Mouse (Mus musculus) lung, postnatal 0 days (tissue): ENCODE measurements around the gene Chd9. TPM values are rescaled to one million over a fixed set of nuclear protein-coding genes. Genes with fewer than 3 reads are reported as not detected.

ENCODE experiments used
- ATAC-seq: fragments of 200-750 bp; cut with Nextera tagmentation; 2 replicates; pipeline ENCODE4 v1.8.0; 2017; ENCODE audit warnings: moderate library complexity
- DNase-seq: peaks from one replicate; pipeline ENCODE4 v3.0.0-alpha.2; 2016; ENCODE audit warnings: low spot score
- H3K27ac ChIP-seq: fragments of 300-500 bp; sonication (generic); 2 replicates; pipeline ENCODE4 v1.5.1; 2014; ENCODE audit warnings: antibody characterized with exemption, mild to moderate bottlenecking, low read length, mixed read lengths
- H3K27me3 ChIP-seq: fragments of 300-500 bp; sonication (generic); replicated peaks from 2 replicates; pipeline ENCODE4 v1.6.1; 2014; ENCODE audit warnings: low read length, mixed read lengths; ENCODE audit not compliant: insufficient read depth
- H3K36me3 ChIP-seq: fragments of 300-500 bp; sonication (generic); 2 replicates; pipeline ENCODE4 v1.6.1; 2014; ENCODE audit warnings: low read length, mixed read lengths; ENCODE audit not compliant: insufficient read depth
- H3K4me1 ChIP-seq: fragments of 300-500 bp; sonication (generic); 2 replicates; pipeline ENCODE4 v1.6.1; 2014; ENCODE audit warnings: antibody characterized with exemption, low read depth, low read length, mixed read lengths; ENCODE audit not compliant: insufficient read depth
- H3K4me2 ChIP-seq: fragments of 300-500 bp; sonication (generic); replicated peaks from 2 replicates; pipeline ENCODE4 v1.6.1; 2014; ENCODE audit warnings: low read depth, mild to moderate bottlenecking, low read length, moderate library complexity, mixed read lengths
- H3K4me3 ChIP-seq: fragments of 300-500 bp; sonication (generic); 2 replicates; pipeline ENCODE4 v1.5.1; 2014; ENCODE audit warnings: low read depth, low read length
- H3K9ac ChIP-seq: fragments of 300-500 bp; sonication (generic); replicated peaks from 2 replicates; pipeline ENCODE4 v1.6.1; 2014; ENCODE audit warnings: low read depth, mild to moderate bottlenecking
- H3K9me3 ChIP-seq: fragments of 300-500 bp; sonication (generic); 2 replicates; pipeline ENCODE4 v1.6.1; 2016; ENCODE audit warnings: low read length, mixed read lengths
- CTCF ChIP-seq: IDR thresholded peaks from 2 replicates; pipeline ENCODE4 v1.5.1; 2016; ENCODE audit warnings: antibody characterized with exemption, mild to moderate bottlenecking
- EP300 ChIP-seq: IDR thresholded peaks from 2 replicates; pipeline ENCODE4 v1.6.1; 2016; ENCODE audit warnings: antibody characterized with exemption, mild to moderate bottlenecking, control low read depth
- WGBS: fragments of 180-500 bp; shearing (Covaris S2); extraction: QIAGEN DNeasy Blood & Tissue Kit; methylation state at CpG from one replicate; pipeline ENCODE4 v1.1.7; 2014; 5-methylcytosine and 5-hydroxymethylcytosine counted together
- polyA plus RNA-seq: library from polyadenylated mRNA; unstranded; fragments of >200 nt; fragmentation: Nextera tagmentation; extraction: Ambion mirVana; gene quantifications from 2 replicates; pipeline ENCODE4 v1.2.1, GENCODE M21; 2015

The Chd9 gene
- polyA plus RNA-seq, 1 experiment from 2014 or later: 122 TPM

DNA sequence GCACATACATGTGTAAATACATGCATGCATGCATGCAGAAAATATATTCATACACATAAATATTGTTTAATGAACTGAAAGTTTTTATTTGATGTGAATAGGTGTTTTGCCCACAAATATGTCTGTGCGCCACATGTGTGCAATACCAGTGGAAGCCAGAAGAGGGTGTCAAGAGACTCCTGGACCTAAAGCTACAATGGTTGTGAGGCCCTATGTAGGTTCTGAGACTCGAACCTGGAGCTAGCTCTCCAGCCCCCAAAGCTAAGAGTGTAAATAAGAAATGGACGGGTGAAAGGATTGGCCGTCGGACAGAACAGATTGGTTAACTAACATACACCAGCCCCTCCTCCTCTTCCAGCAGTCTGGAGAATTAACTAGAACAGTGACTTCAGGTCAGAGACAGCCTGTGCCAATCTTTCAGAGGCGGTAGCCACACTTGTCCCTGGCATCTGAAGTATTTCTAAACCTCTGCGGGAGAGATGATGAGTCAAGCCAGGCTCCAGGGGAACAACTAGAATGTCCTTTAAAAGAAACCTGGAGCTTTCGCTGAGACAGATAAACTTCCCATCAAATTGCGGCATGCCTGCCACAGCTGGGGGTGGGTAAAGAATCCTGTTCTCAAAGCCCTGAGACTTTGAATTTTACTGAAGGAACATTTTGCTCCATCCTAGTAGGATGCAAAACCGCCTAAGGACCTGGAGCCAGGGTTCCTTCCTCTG lies 14.4 kb upstream of the Chd9 start:
- H3K36me3 ChIP-seq: no peaks in the 10 kb centered on the region
- H3K9me3 ChIP-seq: no peaks in the 10 kb centered on the region
- H3K27ac ChIP-seq: no peak overlapping the region
- ATAC-seq (no peak), DNase-seq (no peak)
- no peak overlapping the region for H3K9ac ChIP-seq
- H3K4me1 ChIP-seq: no peaks in the 10 kb centered on the region
- H3K4me2 ChIP-seq: no peak overlapping the region
- no peak overlapping the region for H3K4me3 ChIP-seq
- TF ChIP-seq CTCF (peak; percentile 41), EP300 (no peak)
- WGBS: 88% methylated on average over 10 of the region's 10 CpGs
- H3K27me3 ChIP-seq: no peaks in the 10 kb centered on the region

- H3K9ac ChIP-seq: no peak overlapping the region
- DNase-seq (no peak), ATAC-seq (no peak)
- H3K36me3 ChIP-seq: no peaks in the 10 kb centered on the region
- no peaks in the 10 kb centered on the region for H3K27me3 ChIP-seq
- H3K4me1 ChIP-seq: no peaks in the 10 kb centered on the region
- no peak overlapping the region for H3K4me2 ChIP-seq
- no peak overlapping the region for H3K4me3 ChIP-seq
- no peak overlapping the region for H3K27ac ChIP-seq
- H3K9me3 ChIP-seq: no peaks in the 10 kb centered on the region
- TF ChIP-seq CTCF: no peak
- no peak for TF ChIP-seq EP300
- WGBS: 72% methylated on average over 23 of the region's 23 CpGs
These were observed 11.9 kb upstream of the Chd9 start for GRCm38 (mm10) chr8:90816061-90816882.

DNA sequence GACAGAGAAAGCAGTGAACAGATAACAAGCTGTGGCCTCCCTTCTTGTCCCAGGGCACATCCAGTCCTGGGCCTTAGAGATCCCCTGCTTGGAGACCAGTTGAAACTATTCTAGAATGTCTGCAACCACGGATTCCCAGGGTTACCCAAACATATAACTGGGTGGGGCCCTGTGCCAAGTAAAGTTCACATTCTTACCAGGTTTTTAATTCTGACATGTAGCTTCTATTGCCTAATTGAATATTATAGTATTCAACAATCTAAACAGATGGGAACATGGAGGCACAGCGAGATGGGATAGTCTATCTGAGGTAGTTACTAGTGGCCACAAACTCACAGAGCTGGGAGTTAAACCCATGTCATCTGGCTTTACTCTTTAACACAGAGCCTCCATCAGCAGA lies 10.9 kb upstream of the Chd9 start, which contains the start of gene Gm19935:
Gm19935 (minus strand) TSS at position 101 of the 400 bp plus-strand sequence.
- no peak for DNase-seq

GRCm38 (mm10) chr8:90819561-90820320 lies 8.4 kb upstream of the Chd9 start:
- Histone ChIP-seq H3K27me3 (no peaks in the 10 kb centered on the region), H3K27ac (no peak overlapping the region), H3K9me3 (no peaks in the 10 kb centered on the region), H3K4me1 (no peaks in the 10 kb centered on the region), H3K4me2 (no peak overlapping the region), H3K36me3 (no peaks in the 10 kb centered on the region), H3K9ac (no peak overlapping the region), H3K4me3 (no peak overlapping the region)
- TF ChIP-seq CTCF (no peak), EP300 (no peak)
- 78% methylated on average over 9 of the region's 9 CpGs for WGBS
- no peak for DNase-seq
- no peak for ATAC-seq

More for the DNA sequence above, 10.9 kb upstream of the Chd9 start, which contains the start of gene Gm19935:
- 61% methylated on average over 2 of the region's 2 CpGs for WGBS
- H3K4me1 ChIP-seq: no peaks in the 10 kb centered on the region
- no peaks in the 10 kb centered on the region for H3K9me3 ChIP-seq
- no peaks in the 10 kb centered on the region for H3K36me3 ChIP-seq
- TF ChIP-seq CTCF: no peak
- no peak for TF ChIP-seq EP300
- H3K9ac ChIP-seq: no peak within 1 kb of the TSS
- no peak within 1 kb of the TSS for H3K4me3 ChIP-seq
- H3K27ac ChIP-seq: no peak within 1 kb of the TSS
- no peak for ATAC-seq
- no peaks in the 10 kb centered on the region for H3K27me3 ChIP-seq
- no peak within 1 kb of the TSS for H3K4me2 ChIP-seq

DNA sequence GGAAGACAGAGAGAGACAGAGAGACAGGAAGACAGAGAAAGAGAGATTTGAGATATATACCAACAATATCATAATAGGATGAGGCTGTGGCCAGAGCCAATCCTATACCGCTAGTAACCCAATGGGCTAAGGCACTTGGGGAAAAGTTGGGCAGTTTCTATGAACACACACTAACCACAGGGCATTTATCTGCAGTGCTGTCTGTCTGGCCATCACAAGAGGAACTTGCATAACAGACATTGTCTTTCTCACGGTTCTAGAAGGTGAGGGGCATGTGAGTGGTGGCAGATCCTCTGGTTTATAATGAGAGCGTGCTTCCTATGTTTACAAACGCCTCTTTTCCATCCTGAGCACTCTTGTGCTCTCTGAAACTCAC lies 7.8 kb upstream of the Chd9 start:
- Histone ChIP-seq H3K9ac (no peak overlapping the region), H3K27me3 (no peaks in the 10 kb centered on the region), H3K36me3 (no peaks in the 10 kb centered on the region), H3K27ac (no peak overlapping the region), H3K4me3 (no peak overlapping the region), H3K4me2 (no peak overlapping the region), H3K4me1 (no peaks in the 10 kb centered on the region), H3K9me3 (no peaks in the 10 kb centered on the region)
- DNase-seq: no peak
- no peak for ATAC-seq
- TF ChIP-seq CTCF (no peak), EP300 (no peak)
- WGBS: 45% methylated on average over 4 of the region's 4 CpGs

DNA sequence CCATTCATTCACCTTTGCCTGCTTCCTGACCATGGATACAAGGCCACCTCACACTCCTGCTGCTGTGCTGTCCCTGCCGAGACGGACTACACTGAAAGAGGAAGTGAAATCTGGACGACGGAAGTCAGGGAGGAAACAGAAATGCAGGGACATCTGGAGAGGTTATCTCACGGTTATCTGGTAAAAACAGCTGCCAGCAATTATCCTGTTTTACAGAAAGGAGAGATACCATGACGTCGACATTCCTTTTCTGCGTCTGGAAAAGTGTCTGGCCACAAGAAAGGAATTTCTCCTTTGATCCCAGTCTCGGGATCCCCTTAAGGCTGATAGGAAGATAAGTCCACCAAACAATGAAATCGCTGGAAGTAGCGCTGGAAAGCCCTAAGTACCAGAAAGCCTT lies 5.7 kb upstream of the Chd9 start:
- Histone ChIP-seq H3K27me3 (no peaks in the 10 kb centered on the region), H3K9ac (no peak overlapping the region), H3K27ac (no peak overlapping the region), H3K36me3 (no peaks in the 10 kb centered on the region), H3K9me3 (no peaks in the 10 kb centered on the region), H3K4me3 (no peak overlapping the region), H3K4me1 (no peaks in the 10 kb centered on the region), H3K4me2 (no peak overlapping the region)
- 7% methylated on average over 11 of the region's 11 CpGs for WGBS
- peak; percentile 32 for DNase-seq
- no peak for TF ChIP-seq EP300
- TF ChIP-seq CTCF: no peak
- no peak for ATAC-seq
